Mouse (Mus musculus) stomach, postnatal 0 days (tissue): ENCODE measurements at regions not wholly inside any gene's neighbourhood (a gene's known extent, or its start where the extent isn't known, plus 50 kb on each side); places are given as distances from the start of the nearest gene placed in this dataset.
"Not testable (repeated sequence)": the region's sequence is repeated elsewhere in the genome, so short reads cannot be mapped to it uniquely, and the experiment has no call there.

Source experiments
- CTCF ChIP-seq: IDR thresholded peaks from 2 replicates; pipeline ENCODE4 v1.5.1; 2016; ENCODE audit warnings: antibody characterized with exemption, low read depth, mild to moderate bottlenecking, moderate library complexity
- EP300 ChIP-seq: optimal IDR thresholded peaks from 2 replicates; pipeline ENCODE3; 2016; ENCODE audit warnings: antibody characterized with exemption

- TF ChIP-seq CTCF, EP300: not testable (repeated sequence)
Measured at GRCm38 (mm10) chr17:52315456-52315855, 287.1 kb upstream of the Kcnh8 start.
